Mouse (Mus musculus) cerebellum, adult 11 months (tissue): ENCODE results near the gene Tecta.

ENCODE experiments used
- DNase-seq: peaks from one replicate; pipeline ENCODE4 v3.0.0; 2022

The Tecta gene

GRCm38 (mm10) chr9:42385656-42386055, 14.1 kb downstream of the Tecta start:
- DNase-seq, result no peak

DNA sequence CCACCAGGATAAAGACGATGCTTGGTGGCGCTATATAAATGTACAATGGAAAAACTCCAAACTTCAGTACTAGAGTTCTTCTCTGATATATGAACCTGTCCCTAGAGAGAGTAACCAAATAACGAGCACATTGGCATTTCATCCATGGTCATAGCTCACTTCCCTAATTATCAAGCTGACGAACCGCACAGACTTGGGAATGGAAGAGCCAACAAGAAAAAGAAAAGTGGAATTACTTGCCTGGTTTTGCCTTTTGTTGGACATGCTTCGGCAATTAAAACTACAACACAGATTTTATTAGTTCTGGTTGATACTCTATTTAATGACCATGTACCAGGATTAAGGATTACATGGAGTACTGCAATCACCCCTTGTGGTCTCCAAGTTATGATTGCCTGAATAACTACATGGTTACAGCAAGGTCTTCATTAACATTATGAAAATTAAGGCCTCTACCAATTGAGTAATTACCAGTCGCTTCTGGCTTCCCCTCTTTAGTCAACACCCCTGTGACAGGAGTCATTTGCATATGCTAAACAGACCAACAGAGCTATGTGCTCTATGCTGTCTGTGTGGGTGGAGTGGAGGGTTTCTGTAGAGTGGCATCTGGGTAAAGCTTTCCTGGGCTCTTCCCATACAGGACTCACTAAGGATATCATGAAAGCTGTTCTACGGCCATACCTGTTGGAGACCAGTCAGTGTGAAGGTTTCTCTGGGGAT, 16.9 kb downstream of the Tecta start:
- DNase-seq, result no peak

DNA sequence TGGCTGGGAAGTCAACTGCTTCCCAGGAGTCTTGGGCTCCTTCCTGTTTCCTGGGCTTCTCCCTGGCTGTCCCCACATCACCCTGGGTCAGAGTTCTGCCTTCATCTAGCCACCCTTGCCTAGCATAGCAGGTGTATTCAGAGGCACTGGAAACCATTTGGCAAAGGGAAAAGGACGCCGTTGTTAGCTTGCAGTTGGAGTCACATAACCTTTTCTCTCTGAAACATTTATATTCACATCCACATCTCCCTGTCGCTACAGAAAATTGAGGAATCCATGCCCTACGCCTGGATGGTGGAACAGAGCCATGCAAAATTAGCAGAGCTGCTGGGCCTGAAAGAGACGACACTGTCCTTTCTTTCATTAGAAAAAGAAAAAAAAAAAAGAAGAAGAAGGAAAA, 17.7 kb downstream of the Tecta start:
- no peak for DNase-seq

DNA sequence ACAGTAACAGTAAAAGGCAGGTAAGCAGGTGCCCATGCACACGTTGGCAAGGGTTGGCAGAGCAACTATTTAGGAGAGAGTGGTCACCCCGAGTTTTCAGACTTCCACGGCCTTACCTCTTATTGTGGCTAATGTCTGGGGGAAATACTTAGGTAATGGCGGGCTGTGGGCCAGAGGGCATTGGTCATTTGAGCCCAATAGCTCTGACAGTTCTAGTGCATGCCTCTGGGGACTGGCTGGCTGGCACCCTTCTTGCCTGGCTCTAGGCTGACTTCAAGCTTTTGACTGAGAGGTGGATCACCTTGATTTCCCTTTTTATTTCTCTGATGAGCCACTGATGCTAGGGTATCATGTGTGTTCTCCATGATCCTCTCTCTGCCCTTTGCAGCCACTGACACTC, 21.7 kb downstream of the Tecta start:
- DNase-seq, result no peak

DNA sequence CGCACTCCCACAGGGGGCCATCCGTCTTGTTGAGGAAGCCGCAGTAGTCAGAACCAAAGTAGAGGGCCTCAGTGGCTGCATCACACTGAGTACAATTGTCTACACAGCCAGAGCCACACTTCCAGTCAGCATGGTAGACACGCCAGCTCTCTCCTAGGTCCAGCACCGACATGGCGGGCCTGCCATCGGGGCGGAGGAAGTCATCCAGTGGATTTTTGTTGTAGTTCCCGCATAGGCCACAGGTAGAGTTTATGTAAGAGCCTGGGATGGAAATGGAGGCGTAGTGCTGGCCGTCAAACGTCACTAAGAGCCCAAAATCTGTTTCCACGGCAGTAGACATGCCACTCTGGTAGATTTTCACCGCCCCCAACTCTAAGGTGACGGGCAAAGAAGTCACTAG, 22.1 kb downstream of the Tecta start:
- no peak for DNase-seq

DNA sequence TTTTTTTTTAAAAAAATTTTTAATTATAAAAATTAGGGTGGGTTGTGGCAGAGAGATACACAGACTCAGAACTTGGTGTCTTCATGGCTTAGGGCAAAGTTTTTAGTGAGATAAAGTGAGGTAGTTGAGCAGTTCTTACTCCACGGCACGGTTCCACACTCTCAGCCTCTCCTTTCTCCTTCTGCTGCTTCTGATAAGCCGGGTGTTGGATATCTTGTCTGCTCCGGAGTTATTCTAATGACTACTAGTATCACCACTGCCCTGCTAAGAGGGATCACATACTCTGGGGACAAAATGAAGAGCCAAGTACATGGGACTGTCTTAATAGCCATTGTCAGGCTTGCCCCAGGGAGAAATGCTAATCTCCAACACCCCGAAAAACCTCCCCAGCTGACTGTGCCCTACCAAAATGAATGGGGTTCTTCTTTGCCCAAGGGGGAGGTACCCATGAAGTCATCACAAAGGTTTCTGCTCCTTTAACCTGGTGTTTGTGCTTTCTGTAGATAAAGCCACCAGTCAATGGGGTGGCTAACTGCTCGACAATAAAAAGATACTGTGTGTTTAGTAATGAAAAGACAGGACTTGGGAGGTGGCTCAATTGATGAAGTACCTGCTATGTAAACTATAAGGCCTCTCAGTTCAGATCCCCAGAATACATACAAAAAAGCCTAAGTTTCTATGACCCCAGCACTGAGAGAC, 27.9 kb downstream of the Tecta start:
- no peak for DNase-seq

DNA sequence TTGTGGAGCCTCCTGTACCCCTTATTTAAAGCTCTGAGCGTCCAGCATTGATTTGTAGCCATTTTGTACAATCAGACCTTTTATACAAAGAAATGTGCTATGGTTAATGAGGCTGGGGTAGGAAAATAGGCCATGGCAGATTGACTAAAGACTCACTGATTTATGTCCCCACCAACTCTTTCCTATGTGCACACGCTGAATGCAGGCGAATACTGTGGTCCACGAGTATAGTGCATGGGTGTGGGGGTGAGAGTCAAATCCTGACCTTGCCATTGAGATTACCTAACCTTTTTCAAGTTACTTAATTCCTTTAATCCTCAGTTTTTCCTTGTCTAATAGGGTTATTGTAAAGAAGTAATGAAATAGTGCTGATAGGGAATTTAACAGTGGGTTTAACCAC, 42.1 kb downstream of the Tecta start:
- DNase-seq, result no peak

- DNase-seq, result no peak
Observed at GRCm38 (mm10) chr9:42354871-42355270, 44.9 kb downstream of the Tecta start.

- DNase-seq, result no peak
Observed at GRCm38 (mm10) chr9:42349791-42350190, 49.9 kb downstream of the Tecta start.

GRCm38 (mm10) chr9:42346297-42346696, 53.4 kb downstream of the Tecta start:
- DNase-seq, result no peak

GRCm38 (mm10) chr9:42339151-42339550, 60.6 kb downstream of the Tecta start:
- DNase-seq, result no peak

GRCm38 (mm10) chr9:42337026-42337425, 62.7 kb downstream of the Tecta start:
- no peak for DNase-seq

DNA sequence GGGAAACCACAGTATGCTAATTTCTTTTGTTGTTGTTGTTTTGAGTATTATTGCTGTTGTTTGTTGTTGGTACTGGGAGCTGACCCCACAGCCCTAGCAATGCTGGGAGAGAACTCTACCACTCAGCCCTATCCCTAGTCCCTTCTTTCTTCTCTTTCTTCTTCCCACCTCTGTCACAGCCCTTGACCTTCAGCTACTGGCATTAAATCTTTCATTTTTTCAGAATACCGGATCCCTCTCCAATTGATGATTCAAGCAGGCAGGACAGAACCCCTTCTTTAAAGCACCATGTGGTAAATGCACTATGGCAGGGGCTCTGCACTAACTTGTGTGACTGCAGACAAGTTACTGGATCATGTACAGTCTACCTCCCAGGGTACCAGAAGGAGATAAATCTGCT, 63.2 kb downstream of the Tecta start:
- no peak for DNase-seq

DNA sequence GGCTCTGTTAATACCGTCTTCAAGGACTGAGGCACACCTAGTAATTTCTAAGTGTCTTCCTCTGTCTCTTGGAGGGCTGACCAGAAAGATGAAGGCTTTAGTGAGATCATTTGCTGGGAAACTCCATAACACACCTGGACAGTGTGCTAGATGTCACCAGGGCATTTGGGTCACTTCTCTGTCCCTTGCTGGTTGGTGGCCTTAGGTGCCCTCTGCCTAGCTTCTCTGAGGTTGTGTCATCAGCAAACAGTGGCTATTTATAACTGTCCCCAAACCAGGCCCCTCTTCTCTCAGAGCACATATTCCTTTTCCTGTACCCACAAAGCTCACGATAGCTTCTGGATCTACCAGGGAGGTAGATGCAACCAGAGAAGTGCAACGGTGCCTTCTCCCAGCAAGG, 64.8 kb downstream of the Tecta start:
- no peak for DNase-seq

- DNase-seq, result no peak
Observed at GRCm38 (mm10) chr9:42332692-42333091, 67.0 kb downstream of the Tecta start.

GRCm38 (mm10) chr9:42331341-42331740, 68.4 kb downstream of the Tecta start:
- DNase-seq, result no peak

- DNase-seq, result no peak
Observed at GRCm38 (mm10) chr9:42329753-42330152, 70.0 kb downstream of the Tecta start.

DNA sequence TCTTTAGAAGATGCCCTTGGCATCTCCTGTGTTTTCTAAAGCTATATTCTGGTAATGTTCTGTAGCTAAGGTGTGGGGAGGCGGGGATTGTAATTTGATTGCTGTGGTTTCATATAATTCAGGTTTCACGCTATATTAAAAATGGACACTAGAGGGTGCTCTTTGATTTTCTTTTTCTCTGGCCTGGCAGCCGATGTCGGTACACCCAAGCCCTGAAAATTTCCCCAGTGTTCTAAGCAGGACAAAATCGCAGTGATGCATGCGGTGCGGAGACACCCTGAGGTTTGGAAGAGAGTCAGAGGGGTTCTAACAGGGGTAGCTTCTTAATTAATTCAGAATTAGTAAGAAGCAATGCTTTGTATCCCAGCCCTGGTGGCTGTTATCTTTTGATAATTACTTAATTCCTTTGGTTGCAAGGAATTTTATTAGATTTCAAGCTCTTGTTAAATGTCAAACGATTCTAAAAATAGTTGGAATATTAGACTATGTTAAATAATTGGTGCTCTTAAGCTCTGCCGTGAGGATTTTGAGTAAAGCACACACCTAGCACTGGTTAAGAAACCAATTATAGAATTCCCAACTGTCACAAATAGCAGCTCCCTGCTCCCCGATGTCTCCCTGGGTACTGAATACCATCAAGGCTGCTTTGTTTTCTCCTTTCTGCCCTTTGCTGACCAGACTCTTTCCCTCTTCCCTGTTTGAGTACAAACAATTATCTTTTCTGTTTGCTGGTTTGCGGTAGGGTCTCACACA, 72.9 kb downstream of the Tecta start:
- peak; percentile 15 for DNase-seq

GRCm38 (mm10) chr9:42324640-42325394, 74.9 kb downstream of the Tecta start:
- DNase-seq, result no peak

- no peak for DNase-seq
Observed at GRCm38 (mm10) chr9:42323238-42323637, 76.5 kb downstream of the Tecta start.

- no peak for DNase-seq
Observed at GRCm38 (mm10) chr9:42321442-42321841, 78.3 kb downstream of the Tecta start.

DNA sequence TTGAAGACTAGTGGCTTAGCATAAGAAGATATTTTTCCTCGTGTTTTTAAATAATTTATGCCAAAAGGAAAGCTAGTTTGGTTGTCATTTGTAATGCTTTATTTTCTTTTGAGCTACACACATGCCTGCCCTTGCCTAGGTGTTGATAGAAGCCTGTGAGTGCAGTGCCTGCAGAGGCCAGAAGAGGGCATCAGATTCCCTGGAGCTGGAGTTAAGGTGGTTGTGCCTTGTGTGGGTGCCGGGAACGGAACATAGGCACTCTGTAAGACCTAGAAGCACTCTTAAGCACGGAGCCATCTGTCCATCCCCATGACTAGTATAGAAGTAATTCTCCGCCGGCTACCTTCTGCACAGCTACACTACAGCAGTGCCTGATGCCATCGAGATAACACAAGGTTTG, 79.1 kb downstream of the Tecta start:
- no peak for DNase-seq

DNA sequence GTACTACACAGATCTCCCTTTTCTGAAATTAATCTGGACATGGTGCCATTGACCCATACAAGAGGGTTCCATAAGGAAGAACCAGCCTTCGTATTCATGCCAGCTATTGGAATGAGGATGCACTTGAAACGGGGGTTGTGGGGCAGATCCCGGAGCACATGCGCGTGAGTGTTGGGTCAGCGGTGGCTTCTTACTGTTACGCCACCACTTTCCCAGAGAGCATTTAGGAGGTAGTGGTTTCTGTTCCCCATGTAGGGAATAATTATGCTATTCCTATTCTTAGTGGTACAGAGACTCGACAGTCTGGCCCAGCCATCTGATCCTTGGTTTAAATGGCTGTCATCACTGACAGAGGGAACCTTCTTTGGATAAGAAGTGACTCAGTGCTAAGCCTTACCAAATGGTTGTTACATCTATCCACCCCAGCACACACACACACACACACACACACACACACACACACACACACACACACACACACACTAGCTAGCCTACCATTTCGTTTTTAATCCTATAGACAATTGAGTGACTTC, 81.2 kb downstream of the Tecta start:
- DNase-seq, result no peak
